Mouse (Mus musculus) urinary bladder, postnatal 36 days (tissue): ENCODE data around the gene Thnsl2.

ENCODE experiments used
- DNase-seq, 2 experiments: peaks; one replicate each; pipeline ENCODE4 v3.0.0; 2022; ENCODE audit warnings: low spot score in 2 of 2, mixed read lengths in 1 of 2

Thnsl2 gene

DNA sequence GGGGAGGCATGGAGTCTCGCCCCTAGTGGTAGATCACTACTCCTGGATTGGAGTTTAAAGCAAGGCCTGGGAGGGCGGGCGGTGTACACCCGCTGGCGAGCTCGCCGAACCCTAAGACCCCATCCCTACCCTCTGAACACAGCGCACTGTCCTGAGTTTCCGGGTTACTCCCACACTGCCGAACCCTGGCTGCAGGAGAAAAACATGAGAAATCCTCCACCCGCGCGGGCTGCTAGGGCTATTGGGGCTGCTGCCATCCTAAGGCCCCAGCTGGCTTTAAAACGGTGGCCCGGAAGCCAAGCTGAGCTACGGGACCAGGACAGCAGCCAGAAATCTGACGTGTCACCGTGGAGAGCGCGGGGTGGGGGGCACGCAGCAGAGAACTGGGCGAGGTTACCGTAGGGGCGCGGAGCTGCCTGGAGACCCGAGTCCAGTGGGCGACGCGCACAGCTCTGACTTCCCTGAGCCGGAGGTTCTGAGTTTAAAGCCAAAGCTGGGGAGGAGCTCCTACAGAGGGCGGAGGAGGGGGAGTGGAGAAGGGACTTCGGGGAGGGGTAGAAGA is at the start of gene Thnsl2:
Thnsl2 (minus strand) TSS at position 546 of the 562 bp plus-strand sequence.
- DNase-seq, result peak; percentile 65 to 70

DNA sequence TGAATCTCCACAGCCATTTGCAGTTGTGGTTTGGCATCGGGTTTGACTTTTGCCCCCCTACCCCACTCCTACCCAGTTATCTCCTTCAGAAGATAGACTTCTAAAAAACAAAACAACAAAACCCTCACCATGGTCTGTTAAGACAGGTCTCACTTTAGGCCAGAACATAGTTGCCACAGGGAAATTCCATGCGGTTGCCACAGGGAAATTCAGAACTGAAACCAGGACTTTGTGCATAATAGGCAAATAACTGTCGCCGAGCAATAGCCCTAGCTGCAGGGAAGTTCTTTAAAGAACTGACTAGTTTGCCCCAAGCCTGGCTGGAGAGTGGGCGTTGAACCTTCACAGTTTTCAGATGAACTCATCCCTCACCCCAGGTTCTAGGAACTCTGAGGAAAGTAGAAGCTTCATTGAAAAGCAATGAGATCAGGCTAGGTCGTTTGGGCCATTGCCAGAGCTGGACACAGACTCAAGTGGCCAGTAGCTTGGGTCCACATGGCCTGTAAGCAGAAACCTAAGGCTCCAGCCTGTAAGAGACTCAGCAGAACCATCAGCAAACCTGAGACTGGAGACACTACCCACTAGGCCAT is 49.0 kb upstream of the Thnsl2 start:
- DNase-seq, result no peak

DNA sequence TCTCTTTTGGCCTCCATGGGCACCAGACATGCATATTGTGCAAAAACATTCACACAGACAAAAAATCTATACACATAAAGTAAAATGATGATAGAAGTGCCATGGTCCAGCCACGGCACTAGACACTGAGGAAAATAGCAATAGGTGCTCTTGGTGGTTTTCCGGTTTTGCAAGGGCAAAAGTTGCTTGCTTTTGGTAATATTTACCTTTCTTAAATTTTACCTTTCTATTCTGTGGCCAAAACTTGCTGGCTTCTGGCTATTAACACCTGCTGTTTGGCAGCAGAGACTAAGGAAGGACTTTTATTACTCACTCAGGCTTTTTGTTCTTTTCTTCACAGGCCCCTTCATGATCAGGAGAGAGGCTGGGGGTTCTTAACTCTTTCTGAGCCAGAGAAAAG is 46.3 kb upstream of the Thnsl2 start:
- DNase-seq, result no peak

DNA sequence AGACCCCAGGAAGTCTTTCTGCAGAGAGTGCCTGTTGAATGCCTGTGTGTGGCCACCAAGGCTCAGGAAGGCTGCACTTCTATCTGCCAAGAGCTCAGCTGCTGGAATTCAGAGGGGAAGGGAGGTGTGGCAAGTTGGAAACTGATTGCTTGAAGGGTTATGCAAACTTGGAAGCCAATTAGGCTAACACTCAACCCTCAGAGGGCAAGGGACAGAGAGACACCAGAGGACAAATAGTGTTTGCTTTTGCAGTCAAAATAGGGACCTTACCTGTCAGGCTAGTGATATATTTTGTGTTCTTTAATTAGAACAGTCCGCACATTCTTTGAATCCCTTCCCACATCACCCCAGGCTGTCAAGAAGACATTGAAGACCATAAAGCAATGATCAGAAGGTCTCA is 45.3 kb upstream of the Thnsl2 start:
- DNase-seq, result peak in 1 of 2 experiments; percentile 9

DNA sequence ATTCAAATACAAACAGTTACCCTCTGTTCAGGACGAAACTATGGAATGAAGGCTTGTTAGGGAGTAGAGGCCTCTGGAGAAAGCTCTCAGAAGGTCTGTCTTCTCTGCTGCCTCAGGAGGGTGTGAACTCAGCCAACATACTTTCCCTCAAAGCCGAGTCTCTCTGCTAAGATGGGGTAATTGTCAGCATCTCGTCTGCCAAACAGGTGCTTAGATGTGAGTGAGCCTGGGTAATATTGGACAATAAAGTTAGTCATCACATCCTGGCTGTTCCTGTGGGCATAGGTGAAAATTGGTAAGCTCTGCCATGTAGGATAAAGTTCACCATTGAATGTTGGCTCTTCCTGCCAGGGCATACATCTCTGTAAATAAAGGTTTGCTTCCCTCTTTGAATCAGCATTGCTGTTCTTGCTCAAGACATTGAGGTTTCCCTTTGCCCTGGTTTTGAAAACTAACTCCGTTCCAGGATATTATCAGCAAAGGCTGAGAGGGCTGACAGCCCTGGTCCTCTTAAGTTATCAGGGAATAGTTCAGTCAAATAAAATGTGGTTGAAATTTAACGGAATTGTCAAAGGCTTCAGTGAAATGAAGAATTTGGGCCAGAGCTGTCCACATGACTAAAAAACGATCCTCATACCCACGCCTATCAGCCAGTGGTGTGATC is 40.8 kb upstream of the Thnsl2 start:
- no peak for DNase-seq

DNA sequence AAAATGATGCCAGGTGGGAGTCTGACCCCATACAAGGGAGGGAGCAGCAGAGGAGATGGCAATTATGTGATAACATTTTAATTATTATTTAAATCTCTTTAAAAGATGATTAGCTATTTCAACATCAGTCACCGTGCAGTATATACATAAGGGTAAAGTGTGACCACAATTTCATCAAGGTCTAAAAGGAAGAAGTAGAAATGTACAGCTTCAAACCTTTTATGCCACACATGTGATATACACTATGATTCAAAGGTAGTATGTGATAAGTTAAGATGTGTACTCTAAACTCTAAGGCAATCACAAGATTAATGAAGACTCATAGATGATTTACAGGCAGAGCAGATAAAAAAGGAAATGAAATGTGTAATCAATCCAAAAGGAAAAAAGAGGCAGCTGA is 36.4 kb upstream of the Thnsl2 start:
- no peak for DNase-seq

DNA sequence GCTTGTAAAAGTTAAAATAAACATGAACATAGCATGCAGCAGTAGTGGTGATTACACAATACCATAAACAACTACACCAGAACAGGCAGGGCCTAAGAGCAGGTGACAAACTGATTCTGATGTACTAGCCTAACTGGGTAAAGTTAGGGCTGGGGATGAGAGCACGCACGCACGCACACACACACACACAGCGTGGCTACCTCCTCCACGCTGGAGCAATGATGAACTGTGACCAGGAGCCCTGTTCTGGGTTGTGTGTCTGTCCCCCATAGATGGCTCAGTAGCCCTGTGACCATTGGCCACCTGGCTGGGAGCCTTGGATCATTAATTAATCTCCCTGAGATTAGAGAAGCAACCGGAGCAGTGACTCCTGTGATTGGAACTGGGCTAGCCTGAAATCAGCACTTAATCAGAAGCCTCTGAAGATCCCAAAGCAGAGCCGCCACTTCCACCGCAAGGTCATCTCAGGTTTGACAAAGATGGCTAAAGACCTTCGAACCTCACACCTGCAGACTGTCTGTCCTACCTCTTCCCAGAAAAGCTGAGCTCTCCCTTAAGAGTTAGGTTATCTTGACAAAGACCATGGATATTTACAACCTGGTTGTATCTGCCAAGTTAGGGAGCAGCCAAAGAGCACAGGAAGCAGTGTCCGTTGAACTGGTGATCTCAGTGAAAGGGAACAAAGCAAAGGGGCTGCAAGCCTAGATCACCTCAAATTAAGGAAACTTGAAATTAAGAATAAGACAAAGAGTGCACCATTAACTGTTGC is 28.8 kb upstream of the Thnsl2 start:
- no peak for DNase-seq

DNA sequence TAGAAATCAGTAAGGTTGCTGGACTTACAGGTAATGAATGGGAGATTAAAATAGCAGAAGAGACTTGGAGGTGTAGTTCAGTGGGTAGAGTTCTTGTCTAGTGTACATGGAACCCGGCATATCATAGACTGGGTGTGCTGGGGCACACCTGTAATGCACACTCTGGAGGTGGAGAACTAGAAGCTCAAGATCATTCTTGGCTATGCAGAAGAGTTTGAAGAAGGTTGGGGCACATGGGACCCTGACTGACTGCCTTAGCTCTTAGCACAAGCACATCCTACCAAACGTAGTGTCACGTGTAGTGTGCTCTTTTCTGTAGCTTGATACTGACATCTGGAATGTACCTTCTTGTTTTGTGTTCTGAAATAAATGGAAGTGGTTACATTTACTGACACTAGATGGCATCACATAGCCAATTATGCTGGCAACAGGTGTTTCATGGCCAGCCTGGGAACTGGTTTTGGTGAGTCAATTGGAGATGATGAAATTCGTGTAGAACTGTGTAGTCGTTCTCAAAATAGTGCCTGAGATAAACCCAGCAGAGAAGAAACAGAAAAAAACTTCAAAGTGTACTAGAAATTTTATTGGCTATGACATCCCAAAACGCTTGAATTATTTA is 22.4 kb upstream of the Thnsl2 start:
- peak in 1 of 2 experiments; percentile 8 for DNase-seq

DNA sequence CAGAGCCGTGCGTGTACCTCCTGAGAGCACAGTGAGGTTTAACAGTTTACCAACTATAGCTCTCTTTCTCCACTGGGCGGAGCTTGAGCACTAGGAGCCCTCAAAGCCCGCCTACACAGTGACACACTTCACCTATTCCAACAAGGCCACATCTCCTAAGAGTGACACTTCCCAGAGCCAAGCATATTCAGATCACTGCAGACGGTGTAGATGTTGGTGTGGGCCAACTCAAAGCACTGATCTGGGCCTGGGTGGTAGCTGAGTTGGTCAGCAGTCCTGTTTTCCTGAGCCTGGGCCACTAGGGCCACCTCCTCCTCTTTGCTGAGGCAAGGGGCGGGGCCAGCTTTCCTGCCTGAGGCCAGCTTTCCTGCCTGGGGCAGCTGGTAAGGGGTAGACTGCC is 20.2 kb upstream of the Thnsl2 start:
- DNase-seq, result no peak

DNA sequence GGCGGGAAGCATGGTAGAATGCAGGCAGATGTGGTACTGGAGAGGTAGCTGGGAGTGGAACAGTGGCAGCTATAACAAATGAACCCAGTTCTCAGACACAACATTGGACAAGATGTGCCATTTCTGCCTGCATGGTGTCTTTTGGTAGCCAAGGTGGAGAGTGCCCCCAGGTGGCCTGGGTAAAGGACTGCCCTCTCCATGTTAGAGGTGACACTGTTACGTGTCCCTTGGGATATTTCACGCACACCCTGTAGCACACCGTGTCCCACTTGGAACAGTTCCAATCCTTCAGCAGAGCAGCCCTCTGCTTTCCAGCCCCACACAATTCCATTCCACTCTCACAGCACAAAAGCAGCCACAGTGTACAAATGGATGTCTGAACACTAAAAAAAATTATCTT is 18.0 kb upstream of the Thnsl2 start:
- DNase-seq, result no peak

DNA sequence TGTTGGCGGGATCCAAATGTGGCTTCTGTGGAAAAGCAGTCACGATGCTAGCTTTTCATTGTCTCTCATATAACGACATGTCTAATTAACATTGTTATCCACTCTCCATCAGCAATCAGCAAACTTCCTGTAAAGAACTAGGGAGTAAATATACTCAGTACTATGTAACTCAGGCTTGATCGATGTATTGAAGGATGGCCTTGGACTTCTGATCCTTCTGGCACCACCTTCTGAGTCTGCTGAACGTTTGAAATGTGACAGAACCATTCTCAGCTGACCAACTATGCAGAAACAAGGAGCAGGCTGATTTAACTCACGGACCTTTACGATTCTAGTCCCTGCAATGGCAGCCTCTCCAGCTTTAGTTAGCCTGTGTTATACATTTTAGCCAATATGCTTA is 17.1 kb upstream of the Thnsl2 start:
- DNase-seq, result no peak

DNA sequence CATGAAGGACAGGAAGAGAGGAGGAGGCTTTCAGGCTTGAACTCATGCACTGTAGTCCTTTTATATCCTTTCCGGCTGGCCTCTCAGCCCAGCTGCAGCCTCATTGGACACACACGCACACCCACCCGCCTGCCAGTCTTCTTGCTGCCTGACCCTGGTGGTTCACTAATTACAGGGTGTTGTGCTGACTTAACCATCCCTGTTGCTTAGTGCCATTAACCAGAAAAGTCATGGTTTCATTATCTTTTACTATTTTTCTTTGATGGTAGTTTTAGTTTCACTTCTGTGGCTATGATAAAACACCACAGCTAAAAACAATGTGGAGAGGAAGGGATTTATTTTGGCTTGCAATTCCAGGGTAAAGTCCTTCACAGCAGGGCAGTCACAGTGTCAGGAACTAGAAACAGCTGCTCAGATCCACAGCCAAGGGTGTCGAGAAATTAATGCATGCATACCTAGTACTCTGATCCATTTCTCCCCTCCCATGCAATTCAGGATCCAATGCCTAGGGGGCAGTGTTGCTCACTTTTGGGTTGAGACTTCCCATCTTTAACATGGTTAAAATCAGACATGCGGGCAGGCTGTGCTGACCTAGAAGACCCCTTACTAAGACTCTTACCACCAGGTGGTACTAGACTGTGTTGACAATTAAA is 12.6 kb upstream of the Thnsl2 start:
- DNase-seq, result no peak

DNA sequence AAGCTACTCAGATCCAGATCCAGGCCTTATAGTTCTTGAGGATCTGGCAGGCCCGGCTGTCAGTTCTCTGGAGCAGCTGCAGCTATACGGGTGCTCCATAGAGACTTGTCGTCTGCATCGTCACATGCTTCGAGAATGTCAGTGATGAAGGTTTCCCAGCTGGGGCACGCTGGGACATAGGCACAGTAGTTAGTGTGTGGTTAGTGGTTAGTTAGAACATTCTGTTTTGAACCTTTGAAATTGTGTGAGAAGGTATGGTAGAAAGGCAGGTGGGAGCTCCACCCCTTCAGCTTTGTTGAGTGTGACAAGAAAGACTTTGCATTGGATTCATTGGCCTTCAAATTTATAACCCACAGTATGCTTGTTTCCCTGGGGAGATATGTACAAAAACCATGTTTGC is 10.6 kb upstream of the Thnsl2 start:
- DNase-seq, result no peak

DNA sequence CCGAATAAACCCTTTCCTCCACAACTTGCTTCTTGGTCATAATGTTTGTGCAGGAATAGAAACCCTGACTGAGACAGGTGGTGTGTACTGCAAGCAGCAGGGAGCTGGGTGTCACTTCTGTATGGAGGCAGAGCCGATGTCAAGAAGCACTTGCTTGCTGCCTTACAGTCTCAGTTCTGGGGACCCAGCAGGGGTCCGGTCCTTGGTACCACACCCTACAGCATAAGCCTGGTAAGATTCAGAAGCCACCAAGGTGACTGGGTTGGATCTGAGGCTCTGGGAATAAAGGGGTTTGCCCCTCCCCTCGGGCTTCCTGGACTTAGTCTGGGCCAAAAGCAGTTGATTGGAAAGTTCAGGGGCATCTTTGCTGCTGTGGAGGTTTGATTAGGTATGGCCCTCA is 9.2 kb upstream of the Thnsl2 start:
- no peak for DNase-seq

DNA sequence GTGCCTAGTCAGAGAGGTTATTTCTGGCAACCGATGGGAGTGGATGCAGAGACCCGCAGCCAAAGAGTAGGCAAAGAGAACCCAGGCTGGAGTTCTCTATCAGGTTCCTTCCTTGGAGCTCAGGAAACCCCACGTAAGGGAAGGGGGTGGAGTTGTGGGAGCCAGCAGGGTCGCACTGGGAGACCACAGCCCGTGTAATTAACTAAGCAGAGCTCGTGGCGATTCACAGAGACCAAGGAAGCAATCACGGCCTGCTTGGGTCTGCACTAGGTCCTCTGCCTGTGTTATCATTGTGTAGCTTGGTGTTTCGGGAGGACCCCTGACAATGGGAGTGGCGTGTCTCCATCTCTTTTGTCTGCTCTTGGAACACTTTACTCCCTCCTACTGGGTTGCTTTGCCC is 6.9 kb upstream of the Thnsl2 start:
- DNase-seq, result no peak

DNA sequence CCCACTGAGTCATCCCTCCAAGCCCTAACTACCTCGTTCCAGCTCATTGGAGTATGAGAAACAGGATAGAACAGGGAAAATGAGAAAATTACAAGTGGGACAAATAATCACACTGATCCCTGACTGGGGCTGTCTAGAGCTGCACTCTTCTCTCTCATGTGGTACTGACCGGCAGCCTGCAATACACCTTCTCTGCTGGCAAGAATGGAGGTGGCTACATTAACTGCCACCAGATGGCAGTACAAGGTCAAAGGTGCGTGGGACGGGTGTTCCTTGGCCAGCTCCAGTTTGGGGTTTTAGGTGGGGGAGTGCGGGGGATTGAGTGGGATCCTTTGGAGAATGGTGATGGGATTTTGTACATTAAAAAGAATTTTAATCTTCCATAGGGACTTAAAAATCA is 5.3 kb upstream of the Thnsl2 start:
- peak; percentile 15 to 34 for DNase-seq

DNA sequence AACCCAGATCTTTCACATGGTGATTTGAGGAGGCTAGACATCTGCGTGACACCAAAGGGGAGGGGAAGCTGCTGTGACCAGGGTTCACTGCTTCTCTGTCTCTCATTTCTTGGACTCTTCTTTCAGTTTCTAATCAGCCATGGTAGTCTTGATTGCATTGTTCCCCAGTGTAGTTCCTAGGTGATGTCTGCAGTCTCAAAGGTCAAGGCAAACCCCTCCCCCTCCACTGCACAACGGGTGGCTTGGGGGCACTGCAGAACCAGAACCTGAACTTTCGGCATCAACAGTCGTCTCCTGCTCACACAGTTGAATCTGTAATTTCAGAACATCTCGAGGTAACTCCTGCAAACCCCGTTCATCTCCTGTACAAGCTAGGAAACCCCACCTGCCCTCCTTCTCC is 4.1 kb upstream of the Thnsl2 start:
- no peak for DNase-seq

DNA sequence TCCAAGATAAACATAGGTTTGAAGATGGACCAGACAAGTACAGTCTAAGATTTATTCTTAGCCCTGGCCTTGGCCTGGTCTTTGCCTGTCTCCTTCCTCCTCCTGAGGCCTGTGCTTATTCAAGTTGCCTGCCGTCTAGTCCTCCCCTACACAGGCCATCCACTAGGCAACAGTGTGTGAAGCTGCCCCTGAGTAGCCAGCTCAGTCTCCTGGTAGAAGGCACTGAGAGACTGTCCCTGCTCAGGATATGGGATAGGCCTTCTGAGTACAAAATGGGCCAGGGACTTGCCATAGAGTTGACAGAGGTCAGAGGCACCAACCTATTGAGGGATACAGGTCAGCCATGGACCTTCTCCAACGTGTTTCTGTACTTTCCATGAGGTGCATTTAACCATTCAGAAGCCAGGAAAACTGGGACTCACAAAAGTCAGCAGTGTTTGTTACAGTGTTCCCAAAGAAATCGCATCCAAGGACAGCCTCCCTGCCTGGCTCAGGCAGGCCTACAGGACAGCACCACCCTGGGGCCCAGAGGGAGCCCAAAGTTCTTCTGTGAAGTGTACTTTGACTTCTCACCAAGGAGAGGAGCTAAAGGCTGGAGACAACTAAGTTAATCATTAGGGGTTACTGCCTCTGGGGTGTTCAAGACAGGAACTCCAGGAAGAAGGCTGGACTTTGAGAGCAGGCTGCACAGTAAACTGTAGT is 1.2 kb upstream of the Thnsl2 start:
- DNase-seq, result no peak

DNA sequence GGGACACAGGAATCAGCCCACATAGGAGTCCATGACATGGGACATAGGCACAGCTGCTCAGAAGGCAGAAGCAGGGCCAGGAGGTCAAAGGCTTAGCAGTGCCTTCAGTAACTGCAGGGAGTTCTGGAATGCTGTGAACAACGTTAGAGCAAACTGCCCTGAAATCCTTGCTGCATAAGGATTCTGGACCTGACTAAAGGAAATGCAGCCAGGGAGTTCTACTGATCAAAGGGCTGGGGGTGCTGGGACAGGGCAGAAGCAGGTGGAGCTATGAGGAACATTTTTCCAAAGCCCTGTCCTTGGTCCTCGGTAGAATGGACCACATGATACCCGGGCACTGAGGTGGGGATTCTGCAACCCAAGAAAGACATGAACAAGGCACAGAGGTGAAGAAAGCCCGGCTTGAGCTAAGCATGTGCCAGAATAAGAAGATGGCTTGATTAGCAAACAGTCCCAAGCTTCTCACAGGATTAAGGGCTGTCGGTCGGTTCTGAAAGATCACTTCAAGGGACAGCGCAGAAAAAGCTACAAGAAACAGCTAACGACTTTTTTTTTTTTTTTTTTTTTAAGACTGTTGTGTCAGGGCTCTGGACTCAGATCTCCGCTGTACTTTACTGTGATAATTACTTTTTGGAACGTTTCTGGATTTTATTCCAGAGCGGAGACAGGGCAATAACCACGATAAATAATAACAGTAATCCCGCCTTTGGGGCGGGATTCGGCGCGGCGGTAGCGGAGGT is 915 bp downstream of the Thnsl2 start:
- no peak for DNase-seq

DNA sequence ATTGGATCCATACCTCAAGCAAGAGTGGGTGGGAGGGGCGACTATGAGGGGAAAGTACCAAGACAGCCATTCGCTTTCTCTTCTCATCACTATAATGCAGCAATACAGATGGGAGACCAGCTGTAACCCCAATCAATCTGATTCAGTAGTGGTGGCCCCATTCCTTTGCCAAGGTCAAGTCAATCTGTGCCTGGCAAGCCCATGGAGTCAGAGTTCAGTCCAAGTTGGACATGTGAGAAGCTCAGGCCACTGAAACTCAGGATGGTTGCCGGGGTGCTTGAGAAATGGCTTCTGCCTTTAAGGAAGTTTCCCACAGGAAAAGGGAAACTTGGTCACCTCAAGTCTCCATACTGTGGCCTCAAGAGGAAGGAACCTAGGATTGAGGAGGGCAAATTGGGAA is 9.2 kb downstream of the Thnsl2 start:
- DNase-seq, result no peak

DNA sequence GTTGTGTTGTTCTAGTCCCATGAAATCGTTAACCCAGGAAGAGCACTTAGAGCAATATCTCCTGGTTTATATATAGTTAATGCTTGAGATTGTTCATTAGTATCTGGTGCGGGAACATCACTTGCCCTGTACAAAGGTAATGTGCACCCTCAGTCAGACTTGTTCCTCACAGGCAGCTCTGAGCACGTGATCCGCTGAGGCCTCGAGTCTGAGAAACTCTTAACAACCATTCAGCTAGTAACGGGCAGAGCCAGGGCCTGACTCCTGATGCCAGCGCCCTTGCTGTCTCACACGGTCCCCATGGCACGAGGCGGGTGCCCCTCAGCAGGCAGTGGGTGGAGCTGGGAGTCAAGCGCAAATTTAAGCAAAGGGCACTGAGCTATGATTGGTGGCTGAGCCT is 10.7 kb downstream of the Thnsl2 start:
- no peak for DNase-seq
